Mouse (Mus musculus) liver, embryonic 14.5 days (tissue): Measurements from ENCODE around the gene Xirp2. TPM values are rescaled to one million over a fixed set of nuclear protein-coding genes. Genes with fewer than 3 reads are reported as not detected.

Experiments
- ATAC-seq: fragments of 200-750 bp; cut with Nextera tagmentation; 2 replicates; pipeline ENCODE4 v1.8.0; 2017; ENCODE audit warnings: moderate number of reproducible peaks, mild to moderate bottlenecking, moderate library complexity; ENCODE audit not compliant: insufficient read depth
- DNase-seq, 3 experiments: peaks; one replicate each; pipeline ENCODE4 v3.0.0-alpha.2; 2012 to 2013; ENCODE audit warnings: low read depth in 3 of 3, low spot score in 3 of 3
- H3K27ac ChIP-seq: fragments of 300-500 bp; sonication (generic); 2 replicates; pipeline ENCODE4 v1.5.1; 2014; ENCODE audit warnings: moderate library complexity, mild to moderate bottlenecking, control low read depth, inconsistent platforms
- H3K27me3 ChIP-seq: fragments of 300-500 bp; sonication (generic); 2 replicates; pipeline ENCODE4 v1.6.1; 2014; ENCODE audit warnings: mild to moderate bottlenecking, low read length, moderate library complexity; ENCODE audit not compliant: control insufficient read depth, insufficient read depth
- H3K36me3 ChIP-seq: fragments of 300-500 bp; sonication (generic); replicated peaks from 2 replicates; pipeline ENCODE4 v1.6.1; 2014; ENCODE audit warnings: low read depth; ENCODE audit not compliant: control insufficient read depth, insufficient read depth
- H3K4me1 ChIP-seq, 2 experiments: fragments of 200-500 bp in 1 of 2; fragments of 300-500 bp in 1 of 2; sonication (generic) in 1 of 2; replicated peaks; 2 replicates each; pipeline ENCODE4 v1.6.1; 2012 to 2014; ENCODE audit warnings: antibody characterized with exemption in 1 of 2, inconsistent platforms in 1 of 2, low read length in 1 of 2; ENCODE audit not compliant: control insufficient read depth in 2 of 2, insufficient read depth in 2 of 2
- H3K4me2 ChIP-seq: fragments of 300-500 bp; sonication (generic); 2 replicates; pipeline ENCODE4 v1.6.1; 2014; ENCODE audit warnings: low read depth, mild to moderate bottlenecking, control low read depth, moderate library complexity
- H3K4me3 ChIP-seq, 2 experiments: fragments of 200-500 bp in 1 of 2; fragments of 300-500 bp in 1 of 2; sonication (generic) in 1 of 2; 2 replicates each; pipeline ENCODE4 v1.5.1; 2012 to 2014; ENCODE audit warnings: low read depth in 2 of 2, low read length in 2 of 2, mild to moderate bottlenecking in 2 of 2, control low read depth in 1 of 2, inconsistent platforms in 1 of 2, moderate library complexity in 1 of 2; ENCODE audit not compliant: insufficient read depth in 1 of 2
- H3K9ac ChIP-seq: fragments of 300-500 bp; sonication (generic); replicated peaks from 2 replicates; pipeline ENCODE4 v1.6.1; 2014; ENCODE audit warnings: mild to moderate bottlenecking, control low read depth, moderate library complexity
- H3K9me3 ChIP-seq: fragments of 300-500 bp; sonication (generic); 2 replicates; pipeline ENCODE4 v1.6.1; 2016; ENCODE audit warnings: low read length, mixed read lengths; ENCODE audit not compliant: control insufficient read depth
- CTCF ChIP-seq: IDR thresholded peaks from 2 replicates; pipeline ENCODE4 v1.5.1; 2016; ENCODE audit warnings: antibody characterized with exemption, low read depth, control low read depth
- EP300 ChIP-seq: IDR thresholded peaks from 2 replicates; pipeline ENCODE4 v1.6.1; 2016; ENCODE audit warnings: antibody characterized with exemption, low read depth
- WGBS: fragments of 180-500 bp; shearing (Covaris S2); extraction: QIAGEN DNeasy Blood & Tissue Kit; methylation state at CpG from one replicate; pipeline ENCODE4 v1.1.7; 2014; ENCODE audit not compliant: insufficient replicate concordance; 5-methylcytosine and 5-hydroxymethylcytosine counted together
- polyA plus RNA-seq, 2 experiments: library from polyadenylated mRNA; depleted of rRNA in 1 of 2; stranded (reverse) in 1 of 2; unstranded in 1 of 2; fragments of >200 nt; fragmentation: Nextera tagmentation in 1 of 2; extraction: Ambion mirVana in 1 of 2; gene quantifications; 2 replicates each; pipeline versions ENCODE4 v1.2.1 to v1.2.3; 2012 to 2014

The Xirp2 gene
- polyA plus RNA-seq, 2 experiments, result not detected

DNA sequence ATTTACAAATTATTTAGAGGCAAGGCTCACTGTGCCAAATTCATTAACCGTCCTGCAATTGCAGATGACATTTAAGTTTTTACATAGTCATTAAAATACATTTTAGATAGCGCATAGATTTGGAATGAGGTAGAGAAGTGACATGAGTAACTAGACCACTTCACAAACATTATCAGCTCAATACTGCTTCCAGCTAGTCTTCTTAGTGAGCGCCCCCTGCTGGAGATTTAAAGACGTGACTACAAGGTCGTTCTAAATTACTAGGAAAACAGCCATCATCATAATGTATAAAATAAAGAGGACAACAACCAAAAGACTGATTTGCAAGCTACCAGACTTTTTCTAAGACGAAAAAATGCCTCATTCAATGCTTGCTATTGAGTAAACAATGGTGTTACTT lies 32.0 kb downstream of the Xirp2 start:
- Histone ChIP-seq H3K4me1 (no peaks in the 10 kb centered on the region), H3K36me3 (no peaks in the 10 kb centered on the region), H3K27me3 (no peaks in the 10 kb centered on the region), H3K4me3 (no peak overlapping the region), H3K27ac (no peak overlapping the region), H3K9me3 (no peaks in the 10 kb centered on the region), H3K9ac (no peak overlapping the region), H3K4me2 (no peak overlapping the region)
- WGBS, result 13% methylated on average over 6 of the region's 6 CpGs
- TF ChIP-seq EP300 (no peak), CTCF (peak; percentile 53; the same call in 1 of the 2 replicates)
- DNase-seq, result peak in 2 of 3 experiments; percentile 4 to 9
- ATAC-seq, result no peak

DNA sequence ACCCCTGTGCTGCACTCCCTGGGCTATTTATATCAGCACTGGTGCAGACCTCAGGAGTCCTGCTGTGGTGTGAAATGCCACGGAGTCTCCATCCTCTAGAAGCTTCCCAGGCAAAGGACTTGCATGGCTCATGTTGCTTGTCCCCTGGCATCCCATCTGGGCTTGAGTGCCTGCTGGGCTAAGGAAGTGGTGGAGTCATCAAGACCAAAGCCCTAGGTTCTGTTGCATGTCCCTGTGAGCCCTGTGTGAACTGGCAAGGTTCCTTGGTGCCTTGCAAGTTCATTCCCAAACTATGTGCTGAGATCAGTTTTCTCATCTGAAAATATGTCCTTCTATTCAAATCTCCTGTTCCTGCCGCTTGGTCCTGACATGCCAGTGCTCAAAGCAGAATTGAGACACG lies 35.2 kb downstream of the Xirp2 start:
- Histone ChIP-seq H3K4me2 (no peak overlapping the region), H3K9ac (no peak overlapping the region), H3K27ac (no peak overlapping the region), H3K27me3 (no peaks in the 10 kb centered on the region), H3K36me3 (no peaks in the 10 kb centered on the region), H3K4me3 (no peak overlapping the region), H3K9me3 (no peaks in the 10 kb centered on the region), H3K4me1 (no peaks in the 10 kb centered on the region)
- TF ChIP-seq EP300 (no peak), CTCF (no peak)
- ATAC-seq, result no peak
- 49% methylated on average over 3 of the region's 3 CpGs for WGBS
- no peak for DNase-seq

GRCm38 (mm10) chr2:67486721-67487120 lies 40.9 kb downstream of the Xirp2 start:
- no peak for ATAC-seq
- no peak for DNase-seq
- TF ChIP-seq EP300 (no peak), CTCF (no peak)
- Histone ChIP-seq H3K4me1 (no peaks in the 10 kb centered on the region), H3K27me3 (no peaks in the 10 kb centered on the region), H3K4me2 (no peak overlapping the region), H3K36me3 (no peaks in the 10 kb centered on the region), H3K27ac (no peak overlapping the region), H3K9ac (no peak overlapping the region), H3K4me3 (no peak overlapping the region), H3K9me3 (no peaks in the 10 kb centered on the region)
- WGBS, result 75% methylated on average over 6 of the region's 6 CpGs

GRCm38 (mm10) chr2:67487162-67487561 lies 41.4 kb downstream of the Xirp2 start:
- no peak for DNase-seq
- 37% methylated on average over 3 of the region's 3 CpGs for WGBS
- H3K9ac ChIP-seq, result no peak overlapping the region

GRCm38 (mm10) chr2:67488465-67489127 lies 42.8 kb downstream of the Xirp2 start:
- Histone ChIP-seq H3K27me3 (no peaks in the 10 kb centered on the region), H3K36me3 (no peaks in the 10 kb centered on the region), H3K4me2 (no peak overlapping the region), H3K4me3 (no peak overlapping the region), H3K4me1 (no peaks in the 10 kb centered on the region), H3K27ac (no peak overlapping the region), H3K9me3 (no peaks in the 10 kb centered on the region), H3K9ac (no peak overlapping the region)
- 73% methylated on average over 11 of the region's 11 CpGs for WGBS
- DNase-seq (no peak), ATAC-seq (no peak)
- TF ChIP-seq CTCF, result no peak

More at GRCm38 (mm10) chr2:67487162-67487561, 41.4 kb downstream of the Xirp2 start:
- Histone ChIP-seq H3K36me3 (no peaks in the 10 kb centered on the region), H3K4me2 (no peak overlapping the region), H3K4me1 (no peaks in the 10 kb centered on the region), H3K9me3 (no peaks in the 10 kb centered on the region), H3K27ac (no peak overlapping the region), H3K27me3 (no peaks in the 10 kb centered on the region), H3K4me3 (no peak overlapping the region)
- no peak for ATAC-seq
- TF ChIP-seq CTCF (no peak), EP300 (no peak)
